Mouse (Mus musculus) embryo, embryonic 10.5 days (tissue): ENCODE results near the gene Usp29.

Experiments
- DNase-seq: peaks from one replicate; pipeline ENCODE4 v3.0.0-alpha.2; 2015; ENCODE audit warnings: low spot score

The Usp29 gene

GRCm38 (mm10) chr7:6820296-6820695 is 89.9 kb downstream of the Usp29 start:
- DNase-seq, result no peak

DNA sequence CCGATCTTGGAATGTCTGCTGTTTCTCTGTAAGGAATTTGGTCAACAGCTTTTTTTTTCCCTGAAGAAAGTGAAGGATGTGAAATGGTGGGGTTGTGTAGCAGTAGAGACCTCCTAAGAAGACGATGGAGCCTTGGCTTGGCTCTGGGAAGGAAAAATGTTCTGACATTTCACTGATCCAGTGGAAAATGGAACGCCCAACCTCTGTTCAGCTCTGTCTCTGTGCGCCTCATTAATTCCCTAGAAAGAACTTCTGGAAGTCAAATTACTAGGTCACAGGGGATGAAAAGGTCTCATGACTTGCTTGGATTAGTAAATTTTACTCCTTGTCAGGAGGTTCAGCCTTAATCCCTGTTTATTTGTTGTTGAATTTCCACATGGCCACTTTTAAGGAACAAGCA is 92.3 kb downstream of the Usp29 start:
- no peak for DNase-seq

GRCm38 (mm10) chr7:6823673-6824072 is 93.3 kb downstream of the Usp29 start:
- peak; percentile 57 for DNase-seq

DNA sequence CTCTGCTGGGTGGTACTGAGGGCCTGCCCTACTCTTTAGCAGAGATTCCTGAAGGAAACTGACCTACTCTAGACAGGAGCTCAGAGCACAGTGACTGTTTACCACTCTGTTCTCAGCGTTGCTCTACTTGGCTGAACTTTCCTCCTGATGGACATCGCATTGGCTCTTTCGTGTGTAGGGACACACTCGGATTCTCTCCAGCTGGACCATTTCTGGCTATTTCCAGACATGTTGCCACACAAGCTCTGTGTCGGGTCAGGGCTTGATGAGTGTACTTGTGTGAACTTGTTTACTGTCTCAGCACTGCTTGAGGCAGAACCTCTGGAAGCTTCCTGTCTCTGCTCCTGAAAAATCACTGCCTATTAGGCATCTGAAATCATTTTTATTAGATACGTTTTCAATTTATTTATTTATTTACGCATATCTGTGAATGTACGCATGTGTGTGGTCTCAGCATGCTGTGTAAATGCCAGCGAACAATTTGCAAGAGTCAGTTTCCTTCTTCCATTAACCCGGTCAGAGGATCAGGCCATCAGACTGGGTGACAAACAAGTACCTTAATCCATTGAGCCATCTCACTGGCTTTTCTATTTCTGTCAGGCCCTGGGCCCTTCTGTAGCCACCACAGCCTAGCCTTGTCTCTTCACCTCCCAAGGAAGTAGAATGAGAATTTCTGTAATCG is 95.7 kb downstream of the Usp29 start:
- DNase-seq, result no peak

DNA sequence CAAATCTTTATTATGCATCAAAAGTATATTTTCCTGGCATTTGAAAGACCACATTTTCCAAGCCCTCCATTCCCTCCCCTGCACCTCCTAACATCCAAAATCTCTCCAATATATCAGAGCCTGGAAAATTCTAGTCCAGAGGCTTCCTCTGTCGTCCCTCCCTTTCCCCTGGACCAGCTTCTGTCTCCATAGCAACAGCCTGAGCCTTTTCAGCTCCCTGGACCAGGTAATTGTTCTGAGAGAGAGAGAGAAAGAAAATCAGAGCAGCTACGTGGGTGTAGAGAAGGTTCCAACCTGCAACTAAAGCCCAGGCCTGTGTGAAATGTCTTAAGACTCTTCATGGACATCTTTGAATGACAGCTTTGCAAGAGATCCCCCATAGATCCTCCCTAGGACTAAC is 98.8 kb downstream of the Usp29 start:
- no peak for DNase-seq

- DNase-seq, result peak; percentile 59
Measured at GRCm38 (mm10) chr7:6834950-6835349, 104.6 kb downstream of the Usp29 start.

- peak; percentile 81 for DNase-seq
Measured at GRCm38 (mm10) chr7:6835351-6835750, 105.0 kb downstream of the Usp29 start.

DNA sequence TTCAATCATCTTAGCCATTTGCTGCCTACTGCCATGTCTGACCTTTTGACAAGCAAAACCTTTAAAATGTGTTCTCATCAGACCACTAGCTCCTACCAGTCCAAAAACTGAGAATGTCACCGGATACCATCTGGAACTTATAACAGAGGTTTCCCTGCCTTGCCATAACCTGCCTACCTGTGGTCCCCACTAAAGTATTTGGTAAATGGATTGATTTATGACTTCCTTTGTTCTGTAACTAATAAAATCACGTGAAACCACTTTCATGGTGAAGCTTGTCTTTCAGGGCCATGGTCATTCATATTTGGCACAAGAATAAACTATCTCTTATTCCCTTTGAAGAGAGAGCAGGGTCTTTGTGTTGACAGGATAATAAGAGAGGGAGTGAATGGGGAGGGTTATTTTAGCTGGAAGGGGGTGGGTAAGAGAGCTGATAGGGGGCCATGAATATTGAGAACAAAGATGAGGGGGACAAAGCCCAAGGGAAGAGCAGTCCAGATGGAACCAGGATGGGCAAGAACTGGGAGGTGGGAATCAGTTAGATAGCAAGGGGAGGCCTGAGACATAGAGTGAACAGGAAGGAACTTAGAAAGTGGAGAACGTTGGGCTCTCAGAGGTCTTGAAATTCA is 107.0 kb downstream of the Usp29 start:
- DNase-seq, result peak; percentile 65

DNA sequence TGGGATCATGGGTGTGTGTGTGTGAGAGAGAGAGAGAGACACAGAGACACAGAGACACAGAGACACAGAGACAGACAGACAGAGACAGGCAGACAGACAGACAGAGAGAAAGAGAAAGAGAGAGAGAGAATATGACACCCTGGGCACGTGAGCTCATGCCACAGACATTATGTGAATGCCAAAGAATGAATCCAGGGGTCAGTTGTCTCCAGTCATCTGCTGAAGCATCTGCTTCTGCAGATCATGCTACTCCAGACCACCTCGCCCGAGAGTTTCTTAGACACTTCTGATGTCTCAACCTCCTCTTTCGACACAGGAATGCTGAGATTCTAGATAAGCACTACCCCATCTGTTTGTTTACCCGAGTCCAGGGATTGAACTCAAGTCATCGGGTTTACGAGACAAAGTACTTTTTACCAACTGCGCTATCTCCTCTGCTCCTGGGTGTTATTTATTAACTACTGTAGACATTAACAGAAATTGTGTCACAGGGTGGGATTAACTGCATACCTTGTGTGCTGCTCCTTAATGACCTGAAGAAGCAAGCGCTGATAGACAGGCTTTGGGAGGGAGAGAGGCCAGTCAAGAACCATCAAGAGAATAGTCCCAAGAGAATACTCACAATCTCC is 107.7 kb downstream of the Usp29 start:
- DNase-seq, result no peak

GRCm38 (mm10) chr7:6840860-6841259 is 110.5 kb downstream of the Usp29 start:
- DNase-seq, result no peak

- peak; percentile 57 for DNase-seq
Measured at GRCm38 (mm10) chr7:6849495-6849894, 119.1 kb downstream of the Usp29 start.

DNA sequence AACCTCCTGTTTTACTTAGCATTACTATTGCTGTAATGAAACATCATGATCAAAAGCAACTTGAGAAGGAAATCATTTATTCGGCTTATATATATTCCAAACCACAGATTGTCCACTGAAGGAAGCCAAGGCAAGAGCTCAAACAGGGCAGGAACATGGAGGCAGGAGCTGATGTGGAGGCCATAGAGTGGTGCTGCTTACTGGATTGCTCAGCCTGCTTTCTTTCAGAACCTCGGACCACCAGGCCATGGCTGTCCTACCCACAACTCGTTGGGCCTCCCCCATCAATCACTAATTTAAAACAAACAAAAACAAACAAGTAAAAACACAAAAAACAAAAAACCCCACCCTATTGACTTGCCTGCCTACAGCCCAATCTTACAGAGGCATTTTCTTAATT is 119.9 kb downstream of the Usp29 start:
- no peak for DNase-seq

- DNase-seq, result no peak
Measured at GRCm38 (mm10) chr7:6851256-6851655, 120.9 kb downstream of the Usp29 start.

DNA sequence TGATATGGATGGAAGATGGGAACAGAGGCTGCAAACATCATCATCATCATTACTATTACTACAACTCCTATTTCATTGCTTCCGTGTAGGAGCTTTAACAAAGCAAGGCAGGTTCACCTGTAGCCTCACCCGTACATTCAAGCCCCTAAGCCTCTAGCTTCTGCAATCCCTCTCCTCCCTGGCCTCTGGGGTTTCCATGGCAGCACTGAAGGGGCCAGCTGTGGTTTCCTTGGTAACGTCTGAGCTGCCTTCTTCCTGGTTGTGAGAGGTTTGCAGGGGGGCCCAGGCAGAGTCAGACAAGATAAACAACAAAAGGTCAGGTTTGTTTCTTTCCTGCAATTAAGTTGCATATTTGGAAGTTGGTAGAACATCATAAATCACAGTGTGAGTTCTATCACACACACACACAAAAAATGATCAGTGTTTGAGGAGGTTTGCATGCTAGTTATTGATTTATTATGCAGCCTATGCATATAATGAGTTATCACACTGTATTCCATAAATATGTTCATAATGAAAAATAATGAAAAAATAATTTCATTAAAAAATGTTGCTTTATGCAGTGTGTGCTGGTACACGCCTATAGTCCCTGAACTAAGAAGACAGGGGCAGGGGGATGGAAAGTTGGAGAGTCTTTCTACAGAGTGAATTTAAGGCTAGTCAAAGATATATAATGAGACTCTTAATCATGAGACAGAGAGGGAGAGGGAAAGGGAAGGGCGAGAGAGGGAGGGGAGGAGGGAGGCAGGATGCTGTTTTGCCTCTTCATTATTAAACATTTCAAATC is 121.5 kb downstream of the Usp29 start:
- DNase-seq, result peak; percentile 85

- DNase-seq, result peak; percentile 48
Measured at GRCm38 (mm10) chr7:6855613-6856405, 125.4 kb downstream of the Usp29 start.

DNA sequence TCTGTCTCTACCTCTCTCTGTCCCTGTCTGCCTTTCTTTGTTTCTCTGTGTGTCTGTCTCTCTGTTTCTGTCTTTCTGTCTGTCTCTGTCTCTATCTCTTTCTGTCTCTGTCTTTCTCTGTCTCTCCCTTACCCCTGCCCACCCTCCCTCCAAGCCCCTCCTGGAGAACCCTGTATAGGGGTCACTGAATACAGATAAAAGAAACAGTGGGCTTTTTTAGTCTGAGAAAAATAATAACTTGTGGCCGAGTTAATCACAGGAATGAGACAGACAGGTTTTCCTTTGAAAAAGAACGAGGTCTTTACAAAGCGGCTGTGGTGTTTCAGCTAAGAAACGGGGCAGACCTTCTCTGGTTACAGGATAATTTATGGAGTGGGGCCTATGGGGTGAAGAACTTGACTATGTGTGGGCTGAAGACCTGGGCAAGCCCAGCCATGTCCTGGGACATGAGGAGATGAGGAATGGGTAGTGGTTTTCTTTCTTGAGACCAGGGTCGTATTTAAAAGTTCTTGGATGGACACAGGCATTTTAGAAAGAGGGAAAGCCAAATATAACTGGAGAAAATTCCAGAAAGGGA is 128.4 kb downstream of the Usp29 start:
- DNase-seq, result peak; percentile 73

GRCm38 (mm10) chr7:6860689-6861088 is 130.3 kb downstream of the Usp29 start:
- DNase-seq, result peak; percentile 77

DNA sequence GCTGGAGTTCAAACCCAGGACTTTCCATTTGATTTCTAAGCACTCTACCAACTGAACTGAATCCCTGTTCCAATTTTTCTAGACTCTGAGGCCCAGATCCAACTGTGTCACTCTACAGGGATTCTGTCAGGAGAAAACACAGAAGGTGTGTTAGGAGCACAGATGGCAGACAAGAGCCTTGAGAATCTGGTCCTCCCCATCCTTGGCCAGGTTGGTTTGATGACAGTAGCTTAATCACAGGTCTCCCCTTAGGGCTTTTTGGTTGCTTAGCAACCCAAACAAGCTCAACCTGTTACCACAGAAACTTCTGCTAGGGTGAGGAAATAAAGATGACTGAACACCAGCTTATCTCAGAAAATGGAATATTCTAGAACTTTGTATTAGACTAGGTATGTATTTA is 136.0 kb downstream of the Usp29 start:
- DNase-seq, result no peak

DNA sequence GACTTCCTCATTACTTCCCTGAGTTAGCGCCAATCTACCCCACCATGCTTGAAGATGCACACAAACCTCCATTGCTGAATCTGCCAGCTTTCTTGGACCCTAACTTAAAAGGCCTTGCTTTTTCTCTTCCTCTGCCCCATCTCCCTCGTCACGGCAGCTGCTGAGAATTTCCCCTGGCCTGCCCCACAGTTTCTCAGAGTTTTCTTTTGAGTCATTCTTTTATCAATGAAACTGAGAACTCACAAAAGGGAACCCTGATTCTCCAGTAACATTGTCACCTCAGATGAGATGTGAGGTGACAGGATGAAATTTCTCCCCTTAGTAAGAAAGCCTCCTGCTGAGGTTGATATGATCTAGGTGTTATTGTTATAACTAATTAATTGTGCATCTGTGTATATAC is 138.5 kb downstream of the Usp29 start:
- no peak for DNase-seq

DNA sequence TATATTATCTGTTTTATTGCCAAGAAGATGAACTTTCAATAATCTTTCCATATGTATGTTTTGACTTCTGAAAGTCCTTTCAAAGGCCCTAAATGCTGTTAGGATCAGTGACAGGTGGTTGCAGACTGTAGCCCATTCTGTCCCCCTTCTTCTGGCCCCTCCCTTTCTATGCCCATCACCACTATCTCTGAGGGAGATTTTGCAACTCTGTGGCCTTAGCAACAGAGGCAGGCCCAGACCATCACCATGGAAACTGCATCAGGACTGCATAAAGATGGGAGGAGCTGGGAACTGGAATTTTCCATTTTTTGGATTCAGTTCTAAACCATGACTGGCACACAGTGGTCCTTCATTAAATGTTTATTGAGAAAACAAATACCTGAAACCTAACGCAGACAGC is 139.2 kb downstream of the Usp29 start:
- DNase-seq, result no peak

- DNase-seq, result peak; percentile 43
Measured at GRCm38 (mm10) chr7:6874448-6874847, 144.1 kb downstream of the Usp29 start.
